Mouse (Mus musculus): ENCODE results near the gene Gm17409. TPM values are rescaled to one million over a fixed set of nuclear protein-coding genes. Genes with fewer than 3 reads are reported as not detected.

Gene Gm17409
- polyA plus RNA-seq, 1 experiment from 2014 or later: 0.21 TPM

DNA sequence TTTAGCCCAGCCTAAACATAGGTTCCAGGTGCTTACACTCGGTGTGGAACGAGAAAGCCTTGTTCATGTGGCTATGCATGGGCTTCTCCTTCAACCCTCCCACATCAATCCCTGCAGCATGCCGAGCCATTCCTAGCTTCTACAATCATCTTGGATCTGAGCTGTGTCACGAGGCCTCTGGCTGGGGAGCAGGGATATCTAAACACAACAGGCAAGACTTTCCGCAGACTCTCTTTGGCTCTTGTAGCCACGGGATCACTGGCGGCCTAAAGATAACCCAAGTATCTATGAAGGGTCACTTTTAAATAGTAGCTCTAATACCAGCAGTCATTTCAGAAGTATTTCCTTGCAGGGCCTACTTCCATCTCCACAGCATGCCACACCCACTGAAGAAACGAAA lies 18.5 kb downstream of the Gm17409 start:
- no peak for ATAC-seq (ENCODE audit: low read depth)
- Histone ChIP-seq H3K4me2 (ENCODE audit: low read depth, low read length) (no peak overlapping the region), H3K9me3 (ENCODE audit: control insufficient read depth, low read length) (no peaks in the 10 kb centered on the region), H3K27ac (ENCODE audit: low read depth, low read length) (no peak overlapping the region), H3K27me3 (ENCODE audit: control insufficient read depth, insufficient read depth, low read length) (no peaks in the 10 kb centered on the region), H3K4me3 (ENCODE audit: low read depth, low read length) (no peak overlapping the region), H3K4me1 (ENCODE audit: control insufficient read depth, insufficient read depth, low read length) (peaks cover 8% of the 10 kb centered on the region; the same call in 1 of the 2 replicates), H3K36me3 (ENCODE audit: control insufficient read depth, insufficient read depth, low read length) (no peaks in the 10 kb centered on the region), H3K9ac (replicated peaks; ENCODE audit: low read depth, low read length) (no peak overlapping the region)
- WGBS: 94% methylated on average over 8 of the region's 8 CpGs

DNA sequence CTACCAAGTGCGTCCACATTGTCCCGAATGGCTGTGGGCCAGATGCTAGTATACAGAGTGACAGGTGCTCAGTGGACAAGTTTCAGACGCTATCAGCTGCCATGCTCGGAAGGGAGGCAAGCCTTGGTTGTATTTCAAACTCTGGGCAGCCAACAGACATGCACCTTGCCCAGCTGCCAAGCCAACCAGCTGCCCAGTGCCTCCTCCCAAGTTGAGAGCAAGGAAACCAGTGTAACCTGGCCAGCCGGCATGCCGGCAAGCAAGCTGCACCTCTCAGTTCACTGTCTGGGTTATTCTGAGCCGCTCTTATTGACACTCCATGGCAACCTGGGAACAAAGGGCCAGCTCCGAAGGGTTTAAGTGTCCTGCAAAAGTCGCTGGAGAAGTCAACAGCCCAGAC lies 19.4 kb downstream of the Gm17409 start:
- no peaks in the 10 kb centered on the region for H3K9me3 ChIP-seq (ENCODE audit: control insufficient read depth, low read length)
- 77% methylated on average over 9 of the region's 9 CpGs for WGBS
- H3K36me3 ChIP-seq (ENCODE audit: control insufficient read depth, insufficient read depth, low read length): no peaks in the 10 kb centered on the region
- no peak overlapping the region for H3K4me3 ChIP-seq (ENCODE audit: low read depth, low read length)
- H3K4me2 ChIP-seq (ENCODE audit: low read depth, low read length): no peak overlapping the region
- H3K27me3 ChIP-seq (ENCODE audit: control insufficient read depth, insufficient read depth, low read length): no peaks in the 10 kb centered on the region
- ATAC-seq (ENCODE audit: low read depth): no peak
- H3K4me1 ChIP-seq (ENCODE audit: control insufficient read depth, insufficient read depth, low read length): peaks cover 8% of the 10 kb centered on the region; the same call in 1 of the 2 replicates
- H3K9ac ChIP-seq (replicated peaks; ENCODE audit: low read depth, low read length): no peak overlapping the region
- no peak overlapping the region for H3K27ac ChIP-seq (ENCODE audit: low read depth, low read length)

DNA sequence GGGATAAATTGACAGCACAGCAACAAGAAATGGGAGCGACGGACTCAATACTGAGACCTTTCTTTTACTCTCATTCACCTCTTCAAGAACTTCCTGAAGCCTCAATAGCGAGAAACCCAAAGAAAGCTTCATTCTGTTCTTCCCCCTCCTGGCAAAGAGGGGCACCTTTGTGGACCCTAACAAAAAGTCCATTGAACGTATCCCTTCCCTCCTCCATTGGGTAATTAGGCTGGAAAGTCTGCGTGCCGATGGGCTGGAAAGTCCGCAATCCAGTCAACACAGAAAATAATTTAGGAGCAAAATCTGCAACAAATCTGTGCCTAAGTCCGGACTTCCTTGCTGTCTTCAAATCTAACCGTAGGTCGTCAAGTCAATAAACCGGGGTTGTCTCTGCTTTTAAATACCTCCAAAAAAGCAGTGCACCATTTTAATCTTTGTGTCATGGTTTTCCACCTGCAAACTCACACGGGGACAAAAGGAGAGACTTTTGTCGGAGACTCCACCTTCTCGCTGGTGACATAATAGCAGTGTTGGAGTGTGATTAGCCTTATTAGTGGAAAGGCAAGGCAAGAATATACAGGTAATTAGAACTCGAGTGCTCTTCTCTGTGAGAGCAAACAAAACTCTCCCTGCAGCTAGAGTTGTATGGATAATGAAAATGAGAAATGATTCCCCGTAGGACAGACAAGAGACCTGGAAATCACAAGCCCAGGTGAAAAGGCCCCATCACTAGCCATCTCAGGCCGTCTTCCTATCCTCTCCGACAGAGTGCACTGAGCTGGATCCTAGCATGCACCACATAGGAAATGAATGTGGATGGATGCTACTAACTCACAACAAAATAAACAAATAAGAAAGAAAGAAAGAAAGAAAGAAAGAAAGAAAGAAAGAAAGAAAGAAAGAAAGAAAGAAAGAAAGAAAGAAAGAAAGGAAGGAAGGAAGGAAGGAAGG lies 24.0 kb downstream of the Gm17409 start:
- Histone ChIP-seq H3K27ac (ENCODE audit: low read depth, low read length) (no peak overlapping the region), H3K4me1 (ENCODE audit: control insufficient read depth, insufficient read depth, low read length) (peaks cover 7% of the 10 kb centered on the region), H3K4me3 (ENCODE audit: low read depth, low read length) (no peak overlapping the region), H3K4me2 (ENCODE audit: low read depth, low read length) (no peak overlapping the region), H3K27me3 (ENCODE audit: control insufficient read depth, insufficient read depth, low read length) (no peaks in the 10 kb centered on the region), H3K9ac (replicated peaks; ENCODE audit: low read depth, low read length) (no peak overlapping the region), H3K9me3 (ENCODE audit: control insufficient read depth, low read length) (no peaks in the 10 kb centered on the region), H3K36me3 (ENCODE audit: control insufficient read depth, insufficient read depth, low read length) (no peaks in the 10 kb centered on the region)
- no peak for ATAC-seq (ENCODE audit: low read depth)
- WGBS: 42% methylated on average over 18 of the region's 18 CpGs

DNA sequence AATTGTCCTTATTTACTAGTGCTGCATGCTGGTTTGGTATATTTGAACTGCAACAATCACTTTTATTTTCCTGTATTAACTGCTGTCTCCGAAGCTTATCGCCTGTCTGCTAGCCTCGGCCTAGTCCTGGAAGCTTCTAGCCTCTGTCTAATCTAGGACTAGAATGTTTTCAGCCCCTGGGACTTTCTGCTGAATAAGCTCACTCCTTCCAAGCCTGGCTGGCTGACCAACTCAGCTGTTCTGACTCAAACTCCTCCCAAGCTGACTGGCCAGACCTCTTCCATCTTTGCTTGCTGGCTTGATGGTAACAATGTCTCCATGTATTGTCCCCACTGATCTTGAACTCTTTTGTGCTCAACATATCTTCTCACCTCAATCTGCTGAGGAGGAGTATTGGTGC lies 25.4 kb downstream of the Gm17409 start:
- H3K4me1 ChIP-seq (ENCODE audit: control insufficient read depth, insufficient read depth, low read length): peaks cover 7% of the 10 kb centered on the region
- no peak overlapping the region for H3K4me3 ChIP-seq (ENCODE audit: low read depth, low read length)
- no peaks in the 10 kb centered on the region for H3K27me3 ChIP-seq (ENCODE audit: control insufficient read depth, insufficient read depth, low read length)
- H3K27ac ChIP-seq (ENCODE audit: low read depth, low read length): no peak overlapping the region
- H3K9ac ChIP-seq (replicated peaks; ENCODE audit: low read depth, low read length): no peak overlapping the region
- no peak overlapping the region for H3K4me2 ChIP-seq (ENCODE audit: low read depth, low read length)
- H3K9me3 ChIP-seq (ENCODE audit: control insufficient read depth, low read length): no peaks in the 10 kb centered on the region
- 82% methylated on average over 3 of the region's 3 CpGs for WGBS
- H3K36me3 ChIP-seq (ENCODE audit: control insufficient read depth, insufficient read depth, low read length): no peaks in the 10 kb centered on the region
- no peak for ATAC-seq (ENCODE audit: low read depth)

DNA sequence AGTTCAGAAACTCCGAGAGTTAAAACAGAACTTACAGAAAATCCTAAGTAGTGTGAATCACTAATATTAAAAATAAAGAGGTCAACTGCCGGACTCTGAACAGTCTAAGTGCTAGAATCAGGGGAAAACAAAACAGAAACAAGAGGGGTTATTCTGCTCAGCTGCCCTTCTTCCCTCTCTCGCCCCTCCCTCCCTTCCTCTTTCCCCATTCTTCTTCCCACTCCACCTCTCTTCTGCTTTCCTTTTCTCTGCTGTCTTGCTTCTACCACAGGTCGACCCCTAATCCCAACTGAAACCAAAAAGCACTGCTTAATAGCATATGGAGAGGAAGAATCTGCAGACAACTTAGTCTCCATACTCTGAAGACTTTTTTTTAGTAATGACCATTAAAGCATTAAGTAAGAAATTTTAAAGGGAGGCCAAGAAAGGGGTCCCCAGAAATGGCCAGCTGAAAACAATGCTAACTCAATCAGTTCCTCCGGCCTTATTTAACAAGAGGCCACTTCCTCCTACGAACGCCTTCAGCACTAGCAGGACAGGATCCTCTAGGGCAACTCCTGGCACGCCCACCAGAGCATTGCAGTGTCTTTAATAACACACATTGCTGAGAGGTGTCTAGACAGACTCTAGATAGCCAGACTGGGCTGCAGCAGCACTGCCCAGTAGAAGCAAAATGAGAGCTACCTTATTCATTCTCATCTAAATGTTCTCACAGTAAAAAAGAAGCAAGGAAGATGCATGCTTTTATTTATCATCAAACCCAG lies 26.9 kb downstream of the Gm17409 start:
- H3K9me3 ChIP-seq (ENCODE audit: control insufficient read depth, low read length): no peaks in the 10 kb centered on the region
- H3K27ac ChIP-seq (ENCODE audit: low read depth, low read length): no peak overlapping the region
- H3K27me3 ChIP-seq (ENCODE audit: control insufficient read depth, insufficient read depth, low read length): no peaks in the 10 kb centered on the region
- H3K4me2 ChIP-seq (ENCODE audit: low read depth, low read length): no peak overlapping the region
- H3K9ac ChIP-seq (replicated peaks; ENCODE audit: low read depth, low read length): no peak overlapping the region
- peak; percentile 65; the same call in 1 of the 2 replicates for ATAC-seq (ENCODE audit: low read depth)
- no peaks in the 10 kb centered on the region for H3K36me3 ChIP-seq (ENCODE audit: control insufficient read depth, insufficient read depth, low read length)
- no peak overlapping the region for H3K4me3 ChIP-seq (ENCODE audit: low read depth, low read length)
- 65% methylated on average over 8 of the region's 8 CpGs for WGBS
- peaks cover 7% of the 10 kb centered on the region for H3K4me1 ChIP-seq (ENCODE audit: control insufficient read depth, insufficient read depth, low read length)

DNA sequence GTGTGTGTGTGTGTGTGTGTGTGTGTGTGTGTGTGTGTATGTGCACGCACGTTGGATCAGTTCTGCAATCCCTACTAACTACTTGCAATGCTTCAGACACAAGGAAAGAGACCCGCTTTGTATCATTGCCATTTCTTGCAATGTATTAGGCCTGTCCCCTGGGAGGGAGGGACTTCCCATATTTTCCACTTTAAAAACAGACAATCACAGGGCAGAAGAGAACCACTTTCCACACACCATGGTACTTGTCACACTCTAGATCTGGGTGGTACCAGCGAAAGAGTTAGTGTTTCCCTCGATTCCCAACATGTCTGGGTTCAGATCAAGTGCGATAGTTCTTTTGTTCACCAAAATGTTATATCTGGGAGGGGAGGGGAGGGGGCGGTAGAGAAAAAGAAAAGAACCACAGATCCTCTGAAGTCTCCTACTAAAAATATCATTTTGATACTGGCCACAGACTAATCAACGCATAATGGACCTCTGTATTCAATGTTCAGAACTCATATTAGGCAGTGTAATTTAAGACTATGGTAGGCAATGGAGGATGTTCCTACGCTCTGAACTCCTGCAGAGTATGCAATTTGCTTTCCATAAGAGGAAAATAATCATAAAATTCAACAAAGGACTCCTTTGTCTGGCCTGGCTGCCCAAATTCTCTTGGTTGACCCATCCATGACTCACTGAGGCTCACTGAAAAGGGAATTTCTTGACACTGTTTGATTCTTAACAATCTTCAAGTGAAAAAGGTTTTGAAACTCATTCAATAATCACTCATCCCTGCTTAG lies 35.6 kb downstream of the Gm17409 start:
- no peak overlapping the region for H3K4me3 ChIP-seq (ENCODE audit: low read depth, low read length)
- no peak for ATAC-seq (ENCODE audit: low read depth)
- H3K27me3 ChIP-seq (ENCODE audit: control insufficient read depth, insufficient read depth, low read length): no peaks in the 10 kb centered on the region
- no peaks in the 10 kb centered on the region for H3K9me3 ChIP-seq (ENCODE audit: control insufficient read depth, low read length)
- no peak overlapping the region for H3K27ac ChIP-seq (ENCODE audit: low read depth, low read length)
- no peaks in the 10 kb centered on the region for H3K36me3 ChIP-seq (ENCODE audit: control insufficient read depth, insufficient read depth, low read length)
- 75% methylated on average over 9 of the region's 9 CpGs for WGBS
- H3K9ac ChIP-seq (replicated peaks; ENCODE audit: low read depth, low read length): no peak overlapping the region
- 0 out of 2 replicates have a peak, but pooled peaks cover 4% of the 10 kb centered on the region for H3K4me1 ChIP-seq (ENCODE audit: control insufficient read depth, insufficient read depth, low read length)
- no peak overlapping the region for H3K4me2 ChIP-seq (ENCODE audit: low read depth, low read length)

DNA sequence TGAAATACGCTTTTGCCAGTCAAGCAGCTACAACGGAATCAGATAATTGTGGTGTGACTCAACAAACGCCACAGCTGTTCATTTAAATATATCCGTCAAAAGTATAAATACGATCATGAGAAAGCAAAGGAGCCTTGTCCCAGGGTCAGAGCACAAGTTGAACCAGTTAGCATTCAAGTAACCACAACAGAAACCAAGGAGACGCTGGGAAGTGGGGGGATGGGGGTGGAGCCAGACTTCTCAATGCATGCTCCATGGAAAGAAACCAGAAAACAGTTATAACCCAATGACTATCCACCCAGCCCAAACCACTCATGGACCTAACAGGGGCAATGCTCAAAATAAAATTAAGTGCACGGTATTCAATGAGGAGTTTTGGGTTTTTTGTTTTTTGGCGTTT lies 40.3 kb downstream of the Gm17409 start:
- no peaks in the 10 kb centered on the region for H3K27me3 ChIP-seq (ENCODE audit: control insufficient read depth, insufficient read depth, low read length)
- 0 out of 2 replicates have a peak, but pooled peaks cover 4% of the 10 kb centered on the region for H3K4me1 ChIP-seq (ENCODE audit: control insufficient read depth, insufficient read depth, low read length)
- H3K9ac ChIP-seq (replicated peaks; ENCODE audit: low read depth, low read length): no peak overlapping the region
- WGBS: 54% methylated on average over 8 of the region's 8 CpGs
- no peak overlapping the region for H3K27ac ChIP-seq (ENCODE audit: low read depth, low read length)
- no peaks in the 10 kb centered on the region for H3K9me3 ChIP-seq (ENCODE audit: control insufficient read depth, low read length)
- no peaks in the 10 kb centered on the region for H3K36me3 ChIP-seq (ENCODE audit: control insufficient read depth, insufficient read depth, low read length)
- ATAC-seq (ENCODE audit: low read depth): no peak
- no peak overlapping the region for H3K4me3 ChIP-seq (ENCODE audit: low read depth, low read length)
- no peak overlapping the region for H3K4me2 ChIP-seq (ENCODE audit: low read depth, low read length)

DNA sequence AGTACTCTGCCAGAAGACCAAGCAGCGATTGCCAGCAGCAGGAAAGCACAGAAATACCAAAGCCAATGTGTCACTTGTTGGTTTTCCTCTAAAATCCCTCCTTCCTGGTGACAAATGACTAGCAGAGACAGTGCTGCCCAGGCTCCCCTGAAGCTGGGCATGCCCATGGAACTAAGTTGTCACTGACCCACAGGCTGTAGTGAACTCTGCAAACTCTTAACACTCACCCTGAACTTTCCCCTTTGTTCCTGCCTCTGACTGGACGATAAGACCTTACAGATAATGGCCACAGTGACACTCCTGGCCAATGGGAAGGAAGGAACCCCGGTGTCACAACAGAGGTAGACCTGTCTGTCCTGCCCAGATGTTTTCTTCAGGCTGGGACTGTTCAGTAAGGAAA lies 43.3 kb downstream of the Gm17409 start:
- H3K4me2 ChIP-seq (ENCODE audit: low read depth, low read length): no peak overlapping the region
- 0 out of 2 replicates have a peak, but pooled peaks cover 4% of the 10 kb centered on the region for H3K4me1 ChIP-seq (ENCODE audit: control insufficient read depth, insufficient read depth, low read length)
- H3K4me3 ChIP-seq (ENCODE audit: low read depth, low read length): no peak overlapping the region
- no peaks in the 10 kb centered on the region for H3K9me3 ChIP-seq (ENCODE audit: control insufficient read depth, low read length)
- WGBS: 82% methylated on average over 3 of the region's 3 CpGs
- ATAC-seq (ENCODE audit: low read depth): 0 out of 2 replicates have a peak, but pooled peaks have one; percentile 22
- H3K27ac ChIP-seq (ENCODE audit: low read depth, low read length): no peak overlapping the region
- H3K36me3 ChIP-seq (ENCODE audit: control insufficient read depth, insufficient read depth, low read length): no peaks in the 10 kb centered on the region
- H3K9ac ChIP-seq (replicated peaks; ENCODE audit: low read depth, low read length): no peak overlapping the region
- no peaks in the 10 kb centered on the region for H3K27me3 ChIP-seq (ENCODE audit: control insufficient read depth, insufficient read depth, low read length)

Measured in neural tube, embryonic 14.5 days (tissue).